Mouse (Mus musculus) kidney, adult 2 months (tissue): ENCODE measurements at regions not wholly inside any gene's neighbourhood (a gene's known extent, or its start where the extent isn't known, plus 50 kb on each side); places are given as distances from the start of the nearest gene placed in this dataset.

Experiments
- CTCF ChIP-seq: fragments of 200-500 bp; conservative IDR thresholded peaks from 2 replicates; pipeline ENCODE4 v1.5.1; 2011; ENCODE audit warnings: low read depth, mild to moderate bottlenecking, control low read depth, low read length, moderate library complexity, mixed read lengths; ENCODE audit not compliant: insufficient read depth, insufficient read length
- POLR2A ChIP-seq: fragments of 200-500 bp; IDR thresholded peaks from one replicate; pipeline ENCODE4 v1.6.1; 2011; ENCODE audit warnings: low read depth, low read length, control low read depth

- no peak for TF ChIP-seq CTCF
- no peak for TF ChIP-seq POLR2A
Measured at GRCm38 (mm10) chr11:57899335-57899734, 66.7 kb upstream of the Hand1 start.
